Mouse (Mus musculus) cerebellum, postnatal 10 days (tissue): ENCODE measurements at regions not wholly inside any gene's neighbourhood (a gene's known extent, or its start where the extent isn't known, plus 50 kb on each side); places are given as distances from the start of the nearest gene placed in this dataset.

Source experiments
- DNase-seq, 2 experiments: peaks; one replicate each; pipeline ENCODE4 v3.0.0; 2021; ENCODE audit warnings: mixed read lengths in 2 of 2

DNA sequence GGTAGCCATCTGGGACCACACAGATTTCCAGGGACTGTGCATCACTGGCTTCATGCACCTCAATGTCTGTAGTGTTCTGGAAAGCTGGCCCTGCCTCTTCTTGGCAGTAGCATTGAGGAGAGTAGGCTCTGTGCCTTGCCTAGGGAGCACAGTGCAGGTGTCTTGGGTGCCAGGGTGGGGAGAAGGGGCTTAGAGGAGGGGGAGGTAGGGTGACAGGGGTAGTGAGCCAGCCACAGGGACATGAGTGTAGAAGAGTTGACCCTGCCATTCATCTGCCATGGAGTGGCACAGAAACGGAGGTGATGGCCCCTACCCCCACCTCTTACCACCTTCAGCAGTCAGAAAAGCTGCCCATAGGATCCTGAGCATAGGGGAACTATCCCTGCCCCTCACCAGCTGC, 235.4 kb upstream of the Gli3 start:
- no peak for DNase-seq
